Mouse (Mus musculus) neural tube, embryonic 10.5 days (tissue): ENCODE measurements around the gene Zfp423.
A peak's percentile ranks its signal among the peaks of the same experiment; 100 is the strongest.

Source experiments
- DNase-seq: peaks from one replicate; pipeline ENCODE4 v3.0.0-alpha.2; 2017; ENCODE audit warnings: low spot score; ENCODE audit errors: extremely low spot score

Gene Zfp423

GRCm38 (mm10) chr8:87959320-87959920 is at the start of gene Zfp423:
TSS of gene Zfp423 (minus strand) at chr8:87959595.
- DNase-seq: peak; percentile 72

DNA sequence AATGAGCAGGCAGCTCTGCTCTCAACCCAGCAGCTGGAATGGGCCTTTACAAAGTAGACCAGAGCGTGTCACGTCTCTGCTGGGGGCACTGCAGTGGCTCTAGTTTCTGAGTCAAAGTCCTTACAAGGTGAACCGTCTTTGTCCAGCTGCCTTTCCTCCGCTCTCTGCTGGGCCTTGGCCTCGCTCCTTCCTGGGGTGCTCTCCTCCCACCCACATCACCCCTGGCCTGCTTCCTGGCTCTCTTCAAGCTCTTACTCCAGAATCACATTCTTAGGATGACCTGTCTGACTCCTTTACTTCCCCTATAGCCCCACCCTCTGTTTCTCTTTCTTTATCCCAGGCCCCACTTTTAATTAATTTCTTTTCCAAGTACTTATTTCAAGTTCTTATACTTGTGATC is 47.4 kb upstream of the Zfp423 start:
- DNase-seq: no peak

- DNase-seq: no peak
These were observed 25.4 kb upstream of the Zfp423 start for GRCm38 (mm10) chr8:87984778-87985177.

- no peak for DNase-seq
These were observed 24.6 kb upstream of the Zfp423 start for GRCm38 (mm10) chr8:87984032-87984431.

DNA sequence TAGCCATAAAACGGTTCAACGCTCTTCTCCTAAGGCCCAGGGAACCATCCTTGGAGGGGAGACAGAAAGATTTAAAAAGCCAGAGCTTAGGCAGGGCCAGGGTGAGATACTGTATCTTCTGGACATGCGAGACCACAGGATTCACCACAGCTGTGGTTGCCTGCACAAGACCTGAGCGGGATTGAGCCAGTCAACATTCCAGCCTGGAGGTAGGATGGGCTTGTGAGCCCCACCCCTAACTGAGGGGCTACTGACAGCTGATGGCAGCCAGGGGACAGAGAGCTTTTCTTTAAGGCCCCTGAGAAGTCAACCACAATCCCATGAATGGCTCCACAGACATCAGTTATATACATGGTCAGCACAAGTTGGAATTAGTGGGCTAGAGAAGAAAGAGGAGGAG is 23.5 kb upstream of the Zfp423 start:
- DNase-seq: no peak

DNA sequence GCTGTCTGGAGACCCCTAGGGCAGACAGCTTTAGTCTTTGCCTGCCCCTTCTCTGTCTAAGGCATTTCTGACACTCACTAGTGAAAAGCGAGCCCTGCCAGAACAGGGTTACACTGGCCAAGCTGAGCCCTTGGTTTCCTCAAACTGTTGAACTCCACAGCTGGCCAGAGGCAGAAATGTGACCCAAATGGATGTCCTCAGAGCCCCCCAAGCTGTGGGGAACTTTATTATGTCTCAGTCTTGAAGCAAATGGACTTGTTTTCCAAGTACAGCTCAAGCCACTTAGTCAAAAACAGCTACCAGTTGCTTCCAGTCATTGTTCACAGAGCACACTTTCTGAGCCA is 16.0 kb upstream of the Zfp423 start:
- DNase-seq: peak; percentile 34

DNA sequence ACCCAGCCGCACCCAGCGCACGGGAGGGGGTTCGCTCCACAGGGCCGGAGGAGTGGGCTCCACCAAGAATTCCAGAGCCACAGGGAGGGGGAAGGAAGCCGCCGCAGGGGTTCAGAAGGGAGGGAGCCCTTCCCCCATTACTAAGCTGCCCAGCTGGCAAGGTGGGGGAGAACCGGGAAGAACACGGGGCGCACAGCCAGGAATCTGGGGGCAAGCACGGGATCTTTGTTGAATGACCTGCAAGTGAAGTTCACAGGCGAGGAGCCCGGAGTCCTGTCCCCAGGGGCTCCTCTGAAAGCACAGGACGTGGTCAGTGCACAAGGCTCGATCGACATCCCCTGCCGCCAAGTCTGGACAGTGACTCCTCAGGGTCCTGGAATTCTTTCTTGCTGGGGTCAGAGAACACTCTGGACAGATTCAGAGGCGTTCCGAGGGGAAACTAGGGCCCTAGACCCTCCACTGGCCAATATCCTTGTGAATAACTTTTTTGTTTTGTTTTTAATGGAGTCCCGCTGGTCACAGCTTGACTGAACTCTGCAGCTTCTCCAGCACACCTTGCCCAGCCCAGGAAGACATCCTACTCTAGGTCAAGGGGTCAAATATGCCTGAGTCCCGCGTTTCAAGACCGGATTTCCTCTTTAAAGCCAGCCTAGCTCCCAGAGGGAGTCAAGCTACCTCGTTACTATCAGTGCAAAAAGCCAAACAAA is 15.5 kb upstream of the Zfp423 start:
- peak; percentile 54 for DNase-seq

DNA sequence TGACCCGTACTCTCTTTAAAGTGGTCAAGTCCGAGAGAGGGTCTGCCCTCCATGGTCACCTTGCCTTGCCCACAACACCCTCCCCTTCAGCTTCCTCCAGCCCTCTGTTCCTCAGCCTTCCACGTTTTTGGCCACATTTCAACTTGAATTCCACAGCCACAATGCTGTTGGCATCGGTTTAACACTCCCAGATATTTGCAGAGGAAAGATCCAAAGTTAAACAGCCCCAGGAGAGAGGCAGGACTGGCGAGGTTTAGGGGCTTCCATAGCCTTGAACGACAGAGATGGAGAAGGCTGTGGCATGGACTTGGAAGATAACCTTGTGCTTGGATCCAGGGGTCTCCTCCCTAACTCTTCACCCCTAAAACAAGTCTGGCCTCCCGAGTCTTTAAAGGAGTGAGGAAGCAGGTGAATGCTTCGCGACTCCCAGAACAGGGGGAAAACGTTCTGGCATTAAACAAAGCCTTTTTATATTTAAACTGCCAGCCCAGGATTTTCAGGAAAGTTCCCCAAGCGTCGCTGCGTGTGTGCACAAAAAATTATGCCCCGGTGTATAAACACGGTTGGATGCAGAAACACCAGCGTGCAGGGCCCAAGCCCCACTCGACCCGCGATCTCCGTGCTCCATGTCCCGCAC is 14.8 kb upstream of the Zfp423 start:
- no peak for DNase-seq

- no peak for DNase-seq
These were observed 8.6 kb upstream of the Zfp423 start for GRCm38 (mm10) chr8:87967866-87968620.

DNA sequence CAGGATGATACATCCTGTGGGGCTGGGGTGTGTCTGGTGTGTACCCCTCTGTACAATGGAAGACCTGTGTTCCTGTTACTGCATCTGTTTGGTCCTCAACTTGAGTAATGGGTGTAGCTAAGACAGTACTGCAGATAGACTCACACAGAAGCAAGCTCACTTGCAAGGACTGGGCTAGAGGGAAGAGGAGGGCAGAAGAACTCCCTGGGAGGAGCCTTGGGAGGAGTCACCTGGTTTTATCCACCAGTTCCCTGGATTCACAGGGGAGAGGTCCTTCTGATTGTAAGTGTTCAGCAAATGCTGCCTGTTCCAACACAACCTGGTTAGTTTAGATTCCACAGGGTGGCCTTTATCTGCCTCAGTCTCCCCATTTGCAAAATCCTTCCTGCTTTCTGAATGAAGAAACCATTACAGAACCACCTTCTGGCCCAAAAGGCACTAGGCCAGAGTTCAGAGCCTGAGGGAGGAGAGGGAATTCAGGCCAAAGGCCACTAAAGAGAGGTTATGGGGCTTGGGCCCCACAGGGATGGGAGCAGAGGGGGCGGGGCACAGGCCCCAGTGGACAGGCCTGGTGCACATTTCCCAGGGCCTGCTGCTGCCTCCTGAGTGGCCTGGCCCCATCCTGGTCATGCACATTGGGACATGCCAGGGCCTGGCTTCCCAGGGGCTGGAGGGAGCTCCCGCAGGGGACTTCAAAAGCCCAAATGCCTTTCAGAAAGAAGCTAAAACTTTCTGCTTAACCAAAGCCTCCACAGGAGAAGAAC is 7.8 kb upstream of the Zfp423 start:
- DNase-seq: no peak

- peak; percentile 57 for DNase-seq
These were observed 3.3 kb upstream of the Zfp423 start for GRCm38 (mm10) chr8:87962514-87963225.

- peak; percentile 75 for DNase-seq
These were observed 2.5 kb upstream of the Zfp423 start for GRCm38 (mm10) chr8:87961680-87962513.

GRCm38 (mm10) chr8:87961108-87961507 is 1.7 kb upstream of the Zfp423 start:
- DNase-seq: peak; percentile 73

DNA sequence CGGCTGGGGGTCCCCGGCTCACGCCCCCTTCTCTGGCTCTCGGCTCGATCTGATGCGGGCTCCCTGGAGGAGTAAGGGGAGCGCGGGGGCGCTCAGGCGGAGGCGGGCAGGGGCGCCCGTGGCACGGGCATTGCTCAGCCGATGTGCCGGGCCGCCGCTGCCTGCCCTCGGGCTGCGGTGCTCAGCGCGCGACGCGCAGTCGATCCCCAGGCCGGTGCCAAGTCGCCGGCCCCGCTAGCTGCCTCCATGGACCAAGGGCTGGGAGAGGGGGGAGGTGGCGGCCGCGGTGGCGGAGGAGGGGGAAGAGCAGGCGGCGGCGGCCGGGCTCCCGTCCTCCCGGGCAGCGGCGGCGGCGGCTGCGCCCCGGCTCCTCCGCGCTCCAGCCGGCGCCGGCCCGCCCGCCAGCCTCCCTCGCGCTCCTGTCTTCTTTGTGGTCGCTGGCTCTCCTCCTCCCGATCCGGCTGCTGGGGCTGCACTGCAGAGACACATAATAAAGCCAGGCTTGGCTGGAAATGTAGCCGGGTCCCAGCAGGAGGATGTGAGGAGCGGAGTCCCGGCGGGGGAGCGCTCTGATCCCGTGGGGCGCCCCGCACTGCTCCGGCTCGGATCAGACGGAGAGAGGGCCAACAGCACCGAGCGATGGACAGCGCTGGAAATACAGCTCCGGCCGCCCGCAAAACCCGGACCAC is 810 bp upstream of the Zfp423 start:
- DNase-seq: peak; percentile 86

GRCm38 (mm10) chr8:87958451-87959319 is 710 bp downstream of the Zfp423 start:
- DNase-seq: peak; percentile 83

GRCm38 (mm10) chr8:87957871-87958450 is 1.4 kb downstream of the Zfp423 start:
- peak; percentile 68 for DNase-seq

DNA sequence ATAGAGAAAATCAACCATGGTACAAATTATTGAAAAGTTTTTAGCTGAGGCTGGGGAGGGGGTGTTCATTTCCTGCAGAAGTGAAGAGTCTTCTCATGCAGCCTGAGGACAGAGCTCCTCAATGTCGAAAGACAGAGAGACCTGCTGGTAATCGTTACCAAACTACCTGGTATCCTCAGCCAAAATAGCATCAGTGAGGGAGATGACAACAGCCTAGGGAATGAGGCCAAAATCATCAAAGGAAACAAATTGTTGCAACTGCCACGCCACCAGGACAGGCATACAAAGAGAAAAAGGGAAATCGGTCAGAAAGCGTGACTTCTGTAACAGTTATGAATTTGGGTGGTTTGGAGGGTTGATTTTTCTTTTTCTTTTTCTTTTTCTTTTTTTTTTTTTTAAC is 3.4 kb downstream of the Zfp423 start:
- no peak for DNase-seq

DNA sequence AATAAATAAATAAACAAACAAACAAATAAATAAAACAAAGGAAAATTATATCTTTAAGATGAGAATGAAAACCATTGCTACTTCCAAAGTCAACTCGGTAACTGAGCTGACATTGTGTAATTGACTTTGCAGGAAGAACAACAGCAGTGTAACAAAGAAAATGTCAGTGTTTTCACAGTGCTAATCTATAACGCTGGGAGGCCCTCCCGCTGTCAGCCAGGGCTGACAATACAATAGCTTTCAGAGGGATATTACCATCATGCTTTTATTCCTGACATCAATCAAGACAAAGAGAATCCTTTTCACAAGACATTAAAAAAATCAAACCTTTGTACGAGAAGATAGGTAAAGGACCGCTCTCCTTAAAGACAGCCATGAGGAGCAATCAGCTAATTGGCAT is 5.9 kb downstream of the Zfp423 start:
- no peak for DNase-seq
